Mouse (Mus musculus): ENCODE measurements around the gene Fam155a.

DNA sequence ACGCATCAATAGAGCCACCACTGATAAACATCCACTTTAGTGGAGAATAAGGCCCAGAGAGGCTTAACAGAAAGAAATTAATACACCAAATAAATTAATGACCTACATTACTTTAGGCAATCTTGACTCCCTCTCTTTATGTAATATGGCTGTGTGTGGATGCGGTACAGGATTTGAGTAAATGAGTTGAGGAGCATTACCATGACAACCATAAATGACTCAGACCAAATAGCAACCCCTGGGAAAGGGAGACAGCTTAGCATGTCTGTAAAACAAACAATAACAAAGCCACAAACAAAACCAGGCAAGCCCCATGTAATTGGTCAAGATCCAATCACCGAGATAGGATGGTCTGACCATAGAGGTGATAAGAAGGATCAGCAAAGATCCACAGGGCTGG is 244.4 kb downstream of the Fam155a start:
- TF ChIP-seq CTCF (IDR thresholded peaks at IDR 0.05; ENCODE audit: low read depth) (no peak), EP300 (IDR thresholded peaks at IDR 0.05; ENCODE audit: low read depth) (no peak)

Measured in heart, postnatal 0 days (tissue).